Mouse (Mus musculus) forebrain, embryonic 10.5 days (tissue): ENCODE measurements around the gene Brat1. TPM values are rescaled to one million over a fixed set of nuclear protein-coding genes. Genes with fewer than 3 reads are reported as not detected.

Experiments
- DNase-seq: peaks from one replicate; pipeline ENCODE4 v3.0.0-alpha.2; 2017; ENCODE audit warnings: low spot score; ENCODE audit errors: extremely low spot score
- H3K27ac ChIP-seq: fragments of 300-500 bp; sonication (generic); 2 replicates; pipeline ENCODE4 v1.5.1; 2016; ENCODE audit warnings: mild to moderate bottlenecking
- H3K27me3 ChIP-seq: fragments of 300-500 bp; sonication (generic); 2 replicates; pipeline ENCODE4 v1.6.1; 2016; ENCODE audit warnings: mild to moderate bottlenecking; ENCODE audit not compliant: poor library complexity, severe bottlenecking
- H3K36me3 ChIP-seq: fragments of 300-500 bp; sonication (generic); replicated peaks from 2 replicates; pipeline ENCODE4 v1.6.1; 2016; ENCODE audit warnings: mild to moderate bottlenecking, moderate library complexity
- H3K4me1 ChIP-seq: fragments of 300-500 bp; sonication (generic); 2 replicates; pipeline ENCODE4 v1.6.1; 2016
- H3K4me3 ChIP-seq: fragments of 300-500 bp; sonication (generic); 2 replicates; pipeline ENCODE4 v1.5.1; 2016; ENCODE audit warnings: mild to moderate bottlenecking, moderate library complexity
- H3K9me3 ChIP-seq: fragments of 300-500 bp; sonication (generic); 2 replicates; pipeline ENCODE4 v1.6.1; 2016; ENCODE audit warnings: mild to moderate bottlenecking, moderate library complexity
- WGBS: fragments of 180-500 bp; shearing (Covaris S2); methylation state at CpG from one replicate; pipeline ENCODE4 v1.1.7; 2016; 5-methylcytosine and 5-hydroxymethylcytosine counted together
- polyA plus RNA-seq: library from polyadenylated mRNA; unstranded; fragments of >200 nt; fragmentation: Nextera tagmentation; extraction: Ambion mirVana; gene quantifications from 2 replicates; pipeline ENCODE4 v1.2.1, GENCODE M21; 2016

Gene Brat1
- polyA plus RNA-seq, 1 experiment from 2014 or later = 23.6 TPM

- peak overlapping the region; percentile 96 for H3K27ac ChIP-seq
- 43% methylated on average over 17 of the region's 17 CpGs for WGBS
- no peaks in the 10 kb centered on the region for H3K27me3 ChIP-seq
- no peak for DNase-seq
- peak overlapping the region; percentile 70 for H3K4me3 ChIP-seq
- no peaks in the 10 kb centered on the region for H3K9me3 ChIP-seq
- H3K4me1 ChIP-seq = peaks cover 58% of the 10 kb centered on the region
- peaks cover 35% of the 10 kb centered on the region for H3K36me3 ChIP-seq
These were observed 1.1 kb upstream of the Brat1 start for GRCm38 (mm10) chr5:140703480-140704377.

GRCm38 (mm10) chr5:140705501-140706171, 825 bp downstream of the Brat1 start:
- H3K4me3 ChIP-seq = peak overlapping the region; percentile 70
- WGBS = 68% methylated on average over 7 of the region's 7 CpGs
- H3K36me3 ChIP-seq = peaks cover 34% of the 10 kb centered on the region
- peak overlapping the region; percentile 96 for H3K27ac ChIP-seq
- no peaks in the 10 kb centered on the region for H3K27me3 ChIP-seq
- H3K9me3 ChIP-seq = no peaks in the 10 kb centered on the region
- no peak for DNase-seq
- peaks cover 46% of the 10 kb centered on the region for H3K4me1 ChIP-seq

- Histone ChIP-seq H3K27ac (no peak overlapping the region), H3K4me1 (peaks cover 10% of the 10 kb centered on the region), H3K9me3 (no peaks in the 10 kb centered on the region), H3K36me3 (peaks cover 81% of the 10 kb centered on the region), H3K27me3 (no peaks in the 10 kb centered on the region), H3K4me3 (no peak overlapping the region)
- DNase-seq = no peak
- WGBS = 91% methylated on average over 6 of the region's 6 CpGs
These were observed 5.5 kb downstream of the Brat1 start for GRCm38 (mm10) chr5:140710315-140710714.

- H3K27me3 ChIP-seq = no peaks in the 10 kb centered on the region
- peaks cover 88% of the 10 kb centered on the region for H3K36me3 ChIP-seq
- H3K27ac ChIP-seq = no peak overlapping the region
- H3K4me3 ChIP-seq = no peak overlapping the region
- DNase-seq = no peak
- H3K4me1 ChIP-seq = peaks cover 3% of the 10 kb centered on the region
- WGBS = 84% methylated on average over 5 of the region's 5 CpGs
- no peaks in the 10 kb centered on the region for H3K9me3 ChIP-seq
These were observed 6.2 kb downstream of the Brat1 start for GRCm38 (mm10) chr5:140711040-140711439.

- 90% methylated on average over 7 of the region's 7 CpGs for WGBS
- Histone ChIP-seq H3K4me1 (0 out of 2 replicates have a peak, but pooled peaks cover 3% of the 10 kb centered on the region), H3K27me3 (no peaks in the 10 kb centered on the region), H3K36me3 (peaks cover 45% of the 10 kb centered on the region), H3K27ac (no peak overlapping the region), H3K9me3 (no peaks in the 10 kb centered on the region), H3K4me3 (no peak overlapping the region)
- DNase-seq = no peak
These were observed 16.0 kb downstream of the Brat1 start for GRCm38 (mm10) chr5:140720773-140721172.

- Histone ChIP-seq H3K36me3 (peaks cover 32% of the 10 kb centered on the region), H3K4me3 (no peak overlapping the region), H3K27me3 (no peaks in the 10 kb centered on the region), H3K4me1 (0 out of 2 replicates have a peak, but pooled peaks cover 3% of the 10 kb centered on the region), H3K27ac (no peak overlapping the region), H3K9me3 (no peaks in the 10 kb centered on the region)
- WGBS = 80% methylated on average over 3 of the region's 3 CpGs
- DNase-seq = no peak
These were observed 17.3 kb downstream of the Brat1 start for GRCm38 (mm10) chr5:140722121-140722520.

GRCm38 (mm10) chr5:140723822-140724221, 19.0 kb downstream of the Brat1 start, which contains the start of gene Amz1:
TSS of gene Amz1 (plus strand) at chr5:140724127.
- WGBS = 85% methylated on average over 13 of the region's 13 CpGs
- no peaks in the 10 kb centered on the region for H3K27me3 ChIP-seq

GRCm38 (mm10) chr5:140726062-140726839, 21.4 kb downstream of the Brat1 start:
- H3K27ac ChIP-seq = no peak overlapping the region
- no peak overlapping the region for H3K4me3 ChIP-seq
- WGBS = 88% methylated on average over 7 of the region's 7 CpGs
- no peaks in the 10 kb centered on the region for H3K36me3 ChIP-seq
- no peaks in the 10 kb centered on the region for H3K27me3 ChIP-seq
- no peaks in the 10 kb centered on the region for H3K9me3 ChIP-seq
- DNase-seq = no peak
- H3K4me1 ChIP-seq = 0 out of 2 replicates have a peak, but pooled peaks cover 3% of the 10 kb centered on the region

More at GRCm38 (mm10) chr5:140723822-140724221, 19.0 kb downstream of the Brat1 start, which contains the start of gene Amz1:
- Histone ChIP-seq H3K4me1 (0 out of 2 replicates have a peak, but pooled peaks cover 3% of the 10 kb centered on the region), H3K27ac (no peak within 1 kb of the TSS; the same call in 1 of the 2 replicates), H3K36me3 (peaks cover 15% of the 10 kb centered on the region), H3K4me3 (no peak within 1 kb of the TSS), H3K9me3 (no peaks in the 10 kb centered on the region)
- DNase-seq = no peak

- 86% methylated on average over 17 of the region's 17 CpGs for WGBS
- no peaks in the 10 kb centered on the region for H3K27me3 ChIP-seq
- H3K4me3 ChIP-seq = no peak overlapping the region
- H3K27ac ChIP-seq = no peak overlapping the region
- no peak for DNase-seq
- 0 out of 2 replicates have a peak, but pooled peaks cover 3% of the 10 kb centered on the region for H3K4me1 ChIP-seq
- no peaks in the 10 kb centered on the region for H3K9me3 ChIP-seq
- H3K36me3 ChIP-seq = no peaks in the 10 kb centered on the region
These were observed 22.3 kb downstream of the Brat1 start for GRCm38 (mm10) chr5:140726946-140727740.

- 88% methylated on average over 11 of the region's 11 CpGs for WGBS
- Histone ChIP-seq H3K4me1 (peaks cover 12% of the 10 kb centered on the region), H3K27ac (no peak overlapping the region), H3K27me3 (peaks cover 30% of the 10 kb centered on the region), H3K9me3 (peaks cover 4% of the 10 kb centered on the region; the same call in 1 of the 2 replicates), H3K36me3 (no peaks in the 10 kb centered on the region), H3K4me3 (no peak overlapping the region)
- DNase-seq = no peak
These were observed 26.4 kb downstream of the Brat1 start for GRCm38 (mm10) chr5:140731040-140731797.

- no peak for DNase-seq
- H3K4me1 ChIP-seq = peaks cover 13% of the 10 kb centered on the region
- no peak overlapping the region for H3K27ac ChIP-seq
- no peak overlapping the region for H3K4me3 ChIP-seq
- H3K27me3 ChIP-seq = peaks cover 40% of the 10 kb centered on the region
- WGBS = 64% methylated on average over 4 of the region's 4 CpGs
- H3K9me3 ChIP-seq = peaks cover 7% of the 10 kb centered on the region; the same call in 1 of the 2 replicates
- no peaks in the 10 kb centered on the region for H3K36me3 ChIP-seq
These were observed 27.4 kb downstream of the Brat1 start for GRCm38 (mm10) chr5:140732195-140732594.
